Mouse (Mus musculus) gastrocnemius, postnatal 25 days (tissue): Measurements from ENCODE around the gene Odc1. TPM values are rescaled to one million over a fixed set of nuclear protein-coding genes. Genes with fewer than 3 reads are reported as not detected.
"Not testable (repeated sequence)": the region's sequence is repeated elsewhere in the genome, so short reads cannot be mapped to it uniquely, and the experiment has no call there.

ENCODE experiments used
- DNase-seq: peaks from one replicate; pipeline ENCODE4 v3.0.0; 2022
- long read RNA-seq, 2 experiments: library from polyadenylated mRNA; stranded (forward); transcript quantifications; one replicate each; pipeline ENCODE4 v2.0.0; 2021
- total RNA-seq, 2 experiments: library from RNA; stranded (reverse); gene quantifications; 1 replicate in 1 of 2; 2 replicates in 1 of 2; pipeline ENCODE4 v1.2.3; 2021

Odc1 gene
- total RNA-seq: 10 to 100 TPM; 79.8 to 94.3 TPM
- long read RNA-seq, experiment 1, transcript Odc1-201 (12 exons, 2,208 nt): major isoform, 32 of 72 reads
- long read RNA-seq, experiment 1, partial matches to known transcripts: 16 of 72 reads
- long read RNA-seq, experiment 1, other reads (novel, unspliced or antisense): 24 of 72 reads
- long read RNA-seq, experiment 2, transcript Odc1-201 (12 exons, 2,208 nt): major isoform, 39 of 57 reads
- long read RNA-seq, experiment 2, partial matches to known transcripts: 2 of 57 reads
- long read RNA-seq, experiment 2, other reads (novel, unspliced or antisense): 16 of 57 reads

DNA sequence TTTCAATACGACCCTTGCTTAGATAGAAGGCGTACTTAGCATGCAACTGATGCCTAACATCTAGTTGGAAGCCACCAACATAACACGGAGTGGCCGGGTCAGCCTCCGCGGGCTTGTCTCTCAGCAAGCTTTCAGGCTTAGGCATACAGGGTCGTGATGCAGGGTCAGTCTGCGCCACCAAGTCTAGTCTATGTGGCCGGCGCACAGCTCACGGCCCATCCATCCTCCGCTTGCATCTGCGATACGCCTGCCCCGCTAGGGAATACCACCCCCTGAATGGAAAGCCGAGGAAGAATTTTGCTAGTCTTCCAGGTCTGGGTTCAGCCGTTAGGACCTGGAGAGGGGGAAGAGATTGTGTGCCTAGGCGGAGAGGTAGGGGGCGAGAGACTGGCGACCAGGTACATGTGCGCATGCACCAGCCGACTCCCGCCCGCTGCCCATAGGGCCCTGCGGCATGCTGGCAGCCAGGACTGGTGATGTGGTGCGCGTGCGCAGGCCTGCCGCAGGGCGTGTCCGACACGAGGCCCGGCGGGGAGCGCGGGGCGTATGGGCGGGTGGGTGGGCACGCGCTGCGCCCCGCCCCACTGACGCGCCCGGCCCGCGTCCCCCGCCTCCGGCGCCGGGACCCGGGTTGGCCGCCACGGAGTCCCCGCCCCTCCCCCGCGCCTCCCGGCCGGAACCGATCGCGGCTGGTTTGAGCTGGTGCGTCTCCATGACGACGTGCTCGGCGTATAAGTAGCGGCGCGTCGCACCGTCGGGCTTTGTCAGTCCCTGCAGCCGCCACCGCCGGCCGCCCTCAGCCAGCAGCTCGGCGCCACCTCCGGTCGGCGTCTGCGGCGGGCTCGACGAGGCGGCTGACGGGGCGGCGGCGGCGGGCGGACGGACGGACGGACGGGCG is at the start of gene Odc1:
TSS of gene Odc1 (plus strand) at position 586 of the 898 bp plus-strand sequence.
- DNase-seq: peak; percentile 97

DNA sequence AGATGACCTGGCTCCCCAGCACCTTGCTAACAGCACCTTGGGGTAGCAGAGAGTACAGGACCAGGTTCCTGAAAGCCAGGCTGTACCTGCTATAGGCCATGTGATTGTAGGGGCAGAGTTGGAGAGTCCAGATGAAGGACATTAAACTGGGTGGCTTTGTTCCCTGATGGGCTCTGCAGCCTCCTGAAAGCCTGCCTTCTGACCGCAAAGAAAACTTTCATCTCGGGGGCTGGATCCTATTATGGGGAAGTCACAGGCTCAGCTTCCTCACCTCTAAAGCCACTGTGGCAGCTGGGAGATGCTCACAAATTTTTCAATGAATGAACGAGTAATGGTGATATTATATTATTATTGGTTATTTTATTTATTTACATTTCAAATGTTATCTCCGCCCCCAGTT is 49.8 kb upstream of the Odc1 start:
- no peak for DNase-seq

DNA sequence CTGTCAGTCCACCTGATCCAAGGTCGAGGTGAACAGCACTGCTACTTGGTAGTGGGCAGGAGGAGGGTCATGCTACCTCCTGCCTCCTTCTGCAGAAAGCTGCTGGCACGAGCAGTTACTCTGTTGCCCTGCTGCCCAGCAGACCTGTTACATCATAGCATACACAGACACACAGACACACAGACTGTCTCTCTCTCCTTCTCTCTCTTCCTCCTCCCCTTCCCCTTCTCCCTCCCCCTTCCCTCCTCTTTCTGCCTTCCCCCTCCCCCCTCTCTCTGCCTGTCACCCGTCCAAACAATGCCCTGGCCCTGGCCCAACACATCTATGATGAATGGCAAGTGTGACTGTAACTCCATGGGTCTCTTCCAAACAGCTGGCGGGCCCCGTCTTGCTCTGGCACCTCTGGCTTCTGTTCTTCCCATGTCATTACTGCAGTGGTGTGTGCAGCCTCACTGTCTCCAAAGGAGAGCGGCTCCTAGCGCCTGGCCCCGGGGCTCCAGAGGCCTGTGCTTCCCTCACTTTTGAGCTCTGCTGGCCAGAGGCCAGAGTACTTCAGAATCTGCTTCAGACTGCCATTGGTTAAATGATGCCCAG is 48.6 kb upstream of the Odc1 start:
- no peak for DNase-seq

DNA sequence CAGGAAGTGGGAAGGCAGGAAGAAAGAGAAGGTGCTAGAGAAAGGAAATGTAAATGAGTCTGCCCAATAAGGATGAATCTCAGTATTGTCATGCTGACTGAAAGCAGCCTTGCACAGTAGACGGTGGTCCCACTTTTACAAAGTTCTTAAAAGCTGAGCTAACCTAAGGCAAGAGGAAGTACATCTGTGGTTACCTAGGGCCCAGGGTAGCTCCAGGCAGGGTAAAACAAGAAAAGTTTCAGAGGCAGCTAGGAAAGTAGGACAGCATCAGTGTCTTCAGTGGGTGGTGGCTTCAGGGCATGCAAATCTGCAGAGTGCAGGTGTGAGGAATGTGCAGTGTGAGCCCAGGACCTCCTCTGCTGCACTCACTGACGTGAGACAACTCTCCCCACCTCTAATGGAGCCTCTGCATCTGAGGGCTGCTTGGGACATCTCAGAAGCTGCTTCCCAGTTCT is 38.9 kb upstream of the Odc1 start:
- no peak for DNase-seq

DNA sequence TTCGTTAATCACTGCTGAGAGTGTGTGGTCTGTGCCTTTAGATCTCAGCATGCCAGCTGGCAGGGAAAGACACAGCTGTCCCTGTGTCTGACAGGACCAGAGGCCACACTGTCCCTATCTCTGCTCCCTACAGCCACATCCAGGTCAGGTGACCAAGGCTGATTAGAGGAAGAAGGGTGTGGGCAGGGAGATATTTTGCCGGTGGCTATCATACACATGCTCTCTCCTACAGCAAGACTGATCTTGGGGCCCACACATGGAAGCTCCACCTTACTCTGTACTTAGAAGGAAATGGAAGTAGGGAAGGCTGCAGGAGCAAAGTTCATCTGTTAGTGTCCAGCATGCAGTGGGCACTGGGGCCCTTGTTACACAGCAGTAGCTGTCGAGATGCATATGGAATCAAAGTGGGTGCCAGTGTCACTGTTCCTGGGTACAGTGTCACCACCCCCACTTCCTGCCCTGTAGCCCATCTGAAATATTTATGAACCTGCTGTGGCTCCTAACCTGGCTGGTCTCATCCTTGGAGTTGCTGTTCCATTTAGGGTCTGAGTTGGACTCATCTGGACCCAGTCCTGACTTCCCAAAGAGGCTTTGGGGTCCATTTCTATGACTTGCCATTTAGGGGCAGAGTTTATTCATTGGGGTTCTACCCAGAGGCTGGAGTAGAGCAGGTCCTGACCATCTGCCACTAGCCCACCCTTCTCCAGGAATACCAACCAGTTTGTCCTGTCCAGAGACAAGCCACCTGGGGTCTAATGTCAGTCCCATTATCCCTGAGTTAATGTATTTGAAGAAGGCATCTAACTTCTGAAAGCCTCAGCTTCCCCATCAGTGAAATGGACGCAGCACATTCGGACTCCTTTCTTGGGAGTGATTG is 38.2 kb upstream of the Odc1 start:
- DNase-seq: no peak

DNA sequence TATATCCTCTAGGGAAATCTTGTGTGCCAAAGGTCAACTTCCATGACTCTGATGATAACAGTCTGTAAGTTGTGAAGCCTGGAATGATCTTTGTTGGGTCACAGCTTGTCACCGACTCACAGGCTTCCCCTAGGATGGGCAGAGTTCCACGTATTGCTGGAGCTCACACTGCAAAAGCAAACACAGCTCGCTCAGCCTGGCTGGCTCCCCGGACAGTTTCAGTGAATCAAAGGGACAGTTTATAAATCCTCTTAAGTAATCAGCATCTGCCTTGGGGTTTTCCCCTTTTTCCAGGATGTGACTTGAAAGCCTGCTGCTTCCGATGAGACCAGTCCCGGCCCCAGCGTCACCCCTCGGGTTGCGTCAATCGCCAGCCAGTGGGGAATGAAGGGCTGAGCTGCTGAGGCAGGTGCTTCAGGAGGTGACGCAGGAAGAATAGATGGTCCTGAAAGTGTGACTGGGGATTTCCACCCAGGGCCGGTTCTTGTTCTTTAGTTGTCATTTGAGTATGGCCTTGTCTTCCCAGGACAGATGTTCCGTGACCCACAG is 37.5 kb upstream of the Odc1 start:
- DNase-seq: no peak

DNA sequence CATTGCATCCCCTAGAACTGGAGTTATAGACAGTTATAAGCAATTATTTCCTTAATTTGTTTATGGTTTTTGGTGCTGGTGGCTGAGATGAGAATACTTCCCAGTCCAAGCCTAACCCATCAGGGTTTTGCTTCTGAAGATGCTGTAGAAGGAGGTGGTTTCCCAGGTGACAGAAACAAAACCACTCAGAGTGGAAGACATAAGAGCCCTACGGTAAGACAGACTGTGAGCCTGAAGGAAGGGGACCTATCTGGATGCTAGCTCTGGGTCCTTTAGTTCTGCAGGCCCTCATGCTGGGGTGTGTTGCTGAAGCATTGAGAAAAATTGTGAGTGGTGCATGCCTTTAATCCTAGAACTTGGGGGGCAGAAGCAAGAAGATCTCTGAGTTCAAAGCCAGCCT is 35.3 kb upstream of the Odc1 start:
- no peak for DNase-seq

DNA sequence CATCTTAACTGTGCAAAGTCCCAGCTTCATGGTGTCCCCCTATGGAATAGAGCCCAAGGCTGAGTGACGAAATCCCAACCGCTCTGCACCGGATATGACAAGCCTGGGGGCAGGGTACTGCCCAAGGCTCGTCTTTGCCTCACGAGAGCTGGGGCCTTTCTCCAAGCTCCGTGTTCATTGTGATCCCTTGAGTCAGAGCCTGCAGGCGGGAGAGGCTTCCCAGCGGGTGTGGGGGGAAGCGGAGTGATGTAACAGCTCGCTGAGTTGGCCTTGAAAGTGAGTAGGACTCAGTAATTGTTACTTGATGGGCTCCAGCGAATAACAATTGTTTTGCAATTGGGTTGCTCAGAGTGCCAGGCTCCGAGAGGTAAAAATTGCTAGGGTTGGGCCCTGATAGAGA is 34.4 kb upstream of the Odc1 start:
- DNase-seq: no peak

DNA sequence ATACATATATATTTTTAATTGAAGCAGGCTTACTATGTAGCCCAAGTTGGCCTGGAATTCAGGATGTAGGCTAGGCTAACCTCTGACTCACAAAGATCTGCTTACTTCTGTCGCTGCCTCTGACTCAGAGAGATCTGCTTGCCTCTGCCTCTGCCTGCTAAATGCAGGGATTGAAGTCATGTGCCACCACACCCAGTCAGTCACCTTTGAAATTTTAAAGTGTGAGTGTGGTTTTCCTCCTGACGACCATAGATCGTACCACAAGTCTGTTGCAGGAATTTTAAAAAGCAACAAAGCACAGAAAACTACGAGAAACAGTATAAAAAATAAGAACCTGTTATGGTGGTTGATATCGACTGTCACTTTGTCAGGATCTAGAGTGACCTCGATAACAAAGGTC is 33.6 kb upstream of the Odc1 start:
- DNase-seq: no peak

DNA sequence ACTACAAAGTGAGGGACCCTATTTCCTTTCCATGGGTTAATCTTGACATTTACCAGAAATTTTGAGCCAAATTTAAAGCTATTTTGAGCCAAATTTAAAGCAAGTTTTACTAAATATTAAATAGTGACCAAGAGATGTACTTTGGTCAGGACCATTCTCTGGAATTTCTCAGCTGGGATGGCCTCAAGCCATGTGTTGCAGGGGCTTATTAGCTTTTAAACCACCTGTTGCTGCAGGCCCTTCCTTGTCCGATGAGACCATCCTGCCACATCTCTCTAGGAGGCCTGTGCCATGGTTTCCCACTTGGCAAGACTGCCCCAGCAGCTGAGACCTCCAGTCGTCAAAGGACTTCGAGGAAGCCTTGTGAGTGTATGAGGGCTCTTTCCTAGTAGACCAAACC is 15.4 kb upstream of the Odc1 start:
- DNase-seq: no peak

DNA sequence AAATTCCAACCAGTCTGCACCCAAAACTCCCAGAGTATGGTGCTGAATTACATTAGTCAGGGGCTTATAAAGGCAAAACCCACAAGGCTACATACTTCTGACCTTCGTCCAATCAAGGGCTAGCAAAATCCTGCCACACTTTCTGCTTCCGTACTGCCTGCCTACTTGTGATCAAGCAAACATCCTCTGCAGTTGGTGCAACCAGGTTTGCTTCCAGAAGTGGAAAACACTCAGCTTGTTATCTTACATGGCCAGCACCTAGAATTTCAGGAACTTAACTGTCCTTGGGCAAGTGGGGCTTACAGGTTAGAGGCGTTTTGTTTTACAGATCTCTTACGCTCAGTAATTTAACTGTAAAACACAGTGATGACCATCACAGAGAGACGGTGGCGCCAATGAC is 14.9 kb upstream of the Odc1 start:
- DNase-seq: no peak

DNA sequence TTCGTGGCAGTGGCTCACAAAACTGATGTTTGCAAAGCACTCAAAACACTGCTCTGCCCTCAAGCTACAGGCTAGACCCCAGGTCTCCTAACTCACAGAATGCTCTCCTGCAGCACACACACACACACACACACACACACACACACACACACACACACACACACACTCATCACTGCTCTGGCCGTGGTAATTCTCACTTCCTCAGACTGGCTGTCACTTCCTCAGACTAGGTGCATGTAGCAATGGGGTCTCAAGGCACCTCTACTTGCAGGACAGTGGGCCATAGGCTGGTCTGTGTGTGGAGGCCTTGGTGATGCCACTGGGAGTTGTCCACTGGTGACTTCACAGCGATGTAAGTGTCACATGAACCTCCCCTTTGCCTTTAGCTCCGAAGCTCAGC is 13.8 kb upstream of the Odc1 start:
- DNase-seq: no peak

DNA sequence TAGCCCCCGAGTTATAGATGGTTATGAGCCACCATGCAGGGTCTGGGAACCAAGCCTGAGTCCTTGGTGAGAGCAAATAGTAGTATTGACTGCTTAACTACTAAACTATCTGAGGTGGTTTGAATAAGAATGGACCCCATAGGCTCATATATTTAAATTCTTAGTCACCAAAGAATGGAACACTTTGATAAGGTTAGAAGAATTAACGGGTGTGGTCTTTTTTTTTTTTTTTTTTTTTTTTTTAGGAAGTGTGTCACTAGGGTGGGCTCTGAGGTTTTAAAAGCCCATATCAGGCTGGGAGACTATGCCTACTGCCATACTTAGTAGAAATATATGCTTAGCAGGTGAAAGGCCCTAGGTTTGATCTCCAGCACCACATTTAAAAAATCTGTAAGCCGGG is 8.4 kb upstream of the Odc1 start:
- DNase-seq: no peak

DNA sequence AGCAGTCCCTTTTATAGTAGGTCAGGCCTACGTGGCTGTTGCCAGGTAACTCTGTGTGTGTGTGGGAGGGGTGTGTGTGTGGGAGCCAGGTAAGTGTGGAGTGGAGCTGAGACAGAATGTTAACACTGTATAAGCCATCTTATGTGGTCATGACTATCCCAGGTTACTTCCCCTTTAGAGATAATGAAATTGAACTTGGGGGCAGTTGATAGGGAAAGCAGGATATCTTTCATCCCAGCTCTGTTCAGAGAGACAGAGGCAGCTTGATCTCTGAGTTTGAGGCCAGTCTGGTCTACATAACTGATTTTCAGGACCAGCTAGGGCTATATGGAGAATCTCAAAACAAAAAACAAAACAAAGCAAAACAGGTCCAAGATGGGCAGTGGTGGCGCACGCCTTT is 7.4 kb upstream of the Odc1 start:
- no peak for DNase-seq

DNA sequence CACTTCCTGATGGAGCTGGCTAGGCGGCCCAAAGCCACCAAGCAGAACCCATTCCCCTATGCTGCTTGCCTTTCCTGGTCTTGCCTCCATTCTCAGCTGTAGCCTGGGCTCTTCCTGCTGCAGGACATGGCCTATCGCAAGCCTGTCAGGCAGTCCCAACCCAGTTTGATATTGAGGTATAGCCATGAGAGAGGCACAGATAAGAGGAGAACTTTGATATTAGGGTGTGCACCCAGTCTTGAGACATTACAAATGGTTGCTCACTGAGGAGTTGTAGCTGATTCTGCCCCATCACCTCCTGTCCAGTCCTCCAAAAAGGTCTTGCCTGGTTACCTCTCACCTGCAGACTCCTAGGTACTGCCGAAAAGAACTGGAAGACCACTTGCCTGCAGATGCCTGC is 6.5 kb upstream of the Odc1 start:
- DNase-seq: no peak

DNA sequence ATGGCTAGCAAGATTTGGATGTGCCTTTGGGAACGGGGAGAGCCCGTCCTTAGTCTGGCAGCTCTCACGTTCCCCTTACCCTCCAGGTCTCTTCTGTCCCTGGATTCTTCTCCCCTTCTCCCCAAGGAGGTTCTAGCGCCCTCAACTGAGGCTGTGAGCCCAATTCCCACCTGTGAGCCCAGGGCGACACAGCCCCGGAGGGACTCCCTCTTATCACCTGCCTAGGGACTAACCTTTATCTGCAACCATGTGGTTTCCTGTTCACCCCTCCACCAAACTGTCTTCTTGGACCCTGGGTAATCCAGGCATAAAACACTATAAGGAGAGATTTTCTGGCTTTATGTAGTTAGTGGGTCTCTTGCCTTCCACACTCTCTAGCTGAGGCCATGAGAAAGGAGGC is 5.6 kb upstream of the Odc1 start:
- DNase-seq: no peak

DNA sequence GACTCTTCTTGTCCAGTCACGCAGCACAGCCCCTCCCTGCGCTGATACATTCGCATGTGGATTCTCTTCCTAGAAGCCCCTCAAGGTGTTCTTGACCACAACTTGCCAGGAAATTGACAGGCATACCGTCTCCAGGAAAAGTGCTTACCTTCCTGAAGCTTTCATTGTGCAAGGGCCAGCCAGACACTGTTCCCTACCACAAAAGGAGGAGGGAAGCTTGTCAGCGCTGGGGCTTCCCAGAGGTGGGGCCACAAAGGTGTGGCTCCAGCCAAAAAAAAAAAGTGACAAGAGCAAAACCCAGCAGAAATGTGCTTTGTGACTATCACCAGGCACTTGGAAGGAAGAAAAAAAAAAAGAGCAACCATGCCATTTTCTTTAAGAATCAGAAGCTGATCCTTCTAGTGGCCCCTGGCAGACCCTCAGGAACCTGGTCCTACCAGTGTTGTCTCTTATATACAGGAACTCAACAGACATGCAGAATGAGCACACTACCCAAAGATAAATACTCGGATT is 4.5 kb upstream of the Odc1 start:
- no peak for DNase-seq

DNA sequence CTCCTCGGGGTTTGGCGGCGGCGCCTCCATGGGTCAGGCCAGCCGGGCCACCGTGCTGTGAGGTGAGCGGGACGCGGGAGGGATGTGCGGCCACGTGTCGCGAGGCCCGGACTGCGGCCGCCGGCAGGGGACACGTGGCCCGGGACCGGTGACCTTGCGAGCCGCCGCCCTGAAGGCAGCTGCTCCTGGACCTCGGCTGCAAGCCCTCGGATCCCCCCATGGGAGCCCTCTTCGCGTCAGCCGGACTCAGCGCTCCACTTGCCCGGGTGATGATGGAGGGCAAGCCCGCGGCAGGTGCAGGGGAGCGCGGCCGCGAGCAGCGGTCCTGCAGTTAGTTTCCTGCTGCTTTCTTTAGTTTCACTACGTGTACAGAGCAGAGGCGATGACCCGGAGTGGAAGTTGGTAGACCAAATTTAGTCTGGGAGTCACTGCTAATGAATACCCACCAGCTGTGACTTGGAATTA is 545 bp downstream of the Odc1 start:
- no peak for DNase-seq

DNA sequence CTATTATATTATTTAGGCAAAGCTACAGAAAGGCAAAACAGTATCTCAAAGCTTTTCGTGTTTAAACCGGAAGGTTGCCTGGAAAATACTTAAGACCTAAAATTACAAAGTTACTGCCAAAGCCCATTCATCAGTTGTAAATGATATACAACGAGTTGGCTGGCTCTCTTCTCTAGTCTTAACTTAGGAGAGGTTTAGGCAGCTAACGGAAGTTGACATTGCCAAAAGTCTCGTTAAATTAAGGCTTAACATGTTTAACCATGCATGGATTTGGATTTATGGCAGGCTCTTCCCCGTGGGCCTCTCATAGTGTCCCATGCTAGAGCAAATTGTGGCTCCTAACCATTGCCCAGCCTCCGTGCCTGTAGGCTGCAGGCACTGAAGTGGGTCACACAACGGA is 1.3 kb downstream of the Odc1 start:
- DNase-seq: no peak

DNA sequence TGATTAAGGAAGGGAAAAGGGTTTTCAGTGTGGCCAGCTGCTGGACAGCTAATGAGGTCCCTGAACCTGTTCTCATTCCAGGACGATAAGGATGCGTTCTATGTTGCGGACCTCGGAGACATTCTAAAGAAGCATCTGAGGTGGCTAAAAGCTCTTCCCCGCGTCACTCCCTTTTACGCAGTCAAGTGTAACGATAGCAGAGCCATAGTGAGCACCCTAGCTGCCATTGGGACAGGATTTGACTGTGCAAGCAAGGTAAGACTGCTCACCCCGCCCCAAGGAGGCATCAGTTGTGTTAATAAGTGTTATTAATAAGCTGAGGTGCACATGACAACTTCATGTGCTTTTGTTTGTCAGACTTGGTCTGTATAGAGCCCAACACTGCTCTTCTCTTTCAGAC is 3.0 kb downstream of the Odc1 start:
- not testable (repeated sequence) for DNase-seq

DNA sequence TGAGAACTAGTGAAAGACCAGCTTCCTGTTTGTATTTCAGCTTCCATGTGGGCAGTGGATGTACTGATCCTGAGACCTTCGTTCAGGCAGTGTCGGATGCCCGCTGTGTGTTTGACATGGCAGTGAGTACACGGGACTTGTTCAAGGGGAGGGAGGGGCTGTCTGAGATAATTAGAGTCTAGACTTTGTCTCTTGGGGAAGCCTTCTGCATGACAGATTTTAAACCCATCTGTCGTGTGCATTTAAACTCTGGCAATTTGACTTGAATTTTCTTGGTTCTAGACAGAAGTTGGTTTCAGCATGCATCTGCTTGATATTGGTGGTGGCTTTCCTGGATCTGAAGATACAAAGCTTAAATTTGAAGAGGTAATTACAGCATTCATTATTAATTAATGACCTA is 3.9 kb downstream of the Odc1 start:
- DNase-seq: no peak

DNA sequence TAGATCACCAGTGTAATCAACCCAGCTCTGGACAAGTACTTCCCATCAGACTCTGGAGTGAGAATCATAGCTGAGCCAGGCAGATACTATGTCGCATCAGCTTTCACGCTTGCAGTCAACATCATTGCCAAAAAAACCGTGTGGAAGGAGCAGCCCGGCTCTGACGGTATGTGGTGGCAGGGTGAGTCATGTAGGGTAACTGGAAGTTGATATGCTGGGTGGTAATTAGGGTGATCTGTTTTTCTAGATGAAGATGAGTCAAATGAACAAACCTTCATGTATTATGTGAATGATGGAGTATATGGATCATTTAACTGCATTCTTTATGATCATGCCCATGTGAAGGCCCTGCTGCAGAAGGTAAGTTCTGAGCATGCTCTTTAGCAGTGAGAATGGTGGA is 4.8 kb downstream of the Odc1 start:
- DNase-seq: not testable (repeated sequence)
